Mouse (Mus musculus): Measurements from ENCODE around the gene Nup210.

- TF ChIP-seq E2F4 (IDR thresholded peaks at IDR 0.05; ENCODE audit: borderline replicate concordance, low read depth, low read length) (no peak), CHD2 (IDR thresholded peaks at IDR 0.05; ENCODE audit: low read length) (no peak), CTCF (IDR thresholded peaks at IDR 0.05 in 2 of 3, conservative IDR thresholded peaks at IDR 0.05 in 1 of 3; ENCODE audit: control insufficient read depth in 1 of 3, insufficient read depth in 1 of 3, low read depth in 2 of 3, low read length in 3 of 3, poor library complexity in 1 of 3, severe bottlenecking in 1 of 3) (no peak), MAZ (IDR thresholded peaks at IDR 0.05; ENCODE audit: low read depth, low read length) (no peak), UBTF (IDR thresholded peaks at IDR 0.05; ENCODE audit: borderline replicate concordance, insufficient read depth, low read depth, low read length) (no peak), SMC3 (IDR thresholded peaks at IDR 0.05; ENCODE audit: low read depth, low read length) (no peak), SIN3A (IDR thresholded peaks at IDR 0.05; ENCODE audit: low read length) (no peak), POLR2A (IDR thresholded peaks at IDR 0.05; ENCODE audit: control insufficient read depth in 1 of 2, insufficient read depth in 1 of 2, low read depth in 1 of 2, low read length in 2 of 2, poor library complexity in 1 of 2) (no peak), ELF1 (IDR thresholded peaks at IDR 0.05; ENCODE audit: low read depth, low read length) (no peak), MEF2A (IDR thresholded peaks at IDR 0.05; ENCODE audit: extremely low read depth, insufficient replicate concordance, low read depth, low read length, poor library complexity, severe bottlenecking) (no peak), POLR2AphosphoS5 (IDR thresholded peaks at IDR 0.05; ENCODE audit: borderline replicate concordance, low read depth, low read length) (no peak), EP300 (IDR thresholded peaks at IDR 0.05; ENCODE audit: low read depth in 1 of 2, low read length in 2 of 2) (no peak), TAL1 (IDR thresholded peaks at IDR 0.05; ENCODE audit: low read length) (no peak)
Measured at GRCm38 (mm10) chr6:91097879-91098278, 18.8 kb downstream of the Nup210 start.
